Comparison of ENCODE assay signal across 8 mouse cellular contexts in genomic region chr3:134303492-134303808, GRCm38 (mm10).
A peak's percentile ranks its signal among the peaks of the same experiment; 100 is the strongest.
DNase-seq lines count a peak whose midpoint lies in the region; ATAC-seq and TF ChIP-seq lines count a peak whose summit lies in the region.

No protein-coding gene starts in this region.

- ATAC-seq in heart, postnatal 0 days (ENCODE audit: insufficient read depth, low read depth) = no peak
- peak; percentile 56 for ATAC-seq in midbrain, embryonic 15.5 days (replicated peaks)
- no peak for ATAC-seq in erythroblast, adult 5-6 weeks (replicated peaks; ENCODE audit: low FRiP score, poor library complexity, severe bottlenecking)

- peak overlapping the region; percentile 37; the same call in 1 of the 2 replicates for H3K9ac ChIP-seq in heart, postnatal 0 days (replicated peaks; ENCODE audit: low read depth, low read length)
- H3K9ac ChIP-seq in midbrain, embryonic 15.5 days = peak overlapping the region; percentile 40

- TF ChIP-seq EP300 in heart, postnatal 0 days (IDR thresholded peaks at IDR 0.05; ENCODE audit: low read depth) = no peak

- DNase-seq in heart, postnatal 0 days (ENCODE audit: low spot score) = no peak
- no peak for DNase-seq in heart, postnatal 36 days
- no peak for DNase-seq in embryonic facial prominence, embryonic 10.5 days (ENCODE audit: low spot score)
- no peak for DNase-seq in hindbrain, embryonic 10.5 days (ENCODE audit: low spot score)
- no peak for DNase-seq in thymus, postnatal 36 days
- no peak for DNase-seq in testis, postnatal 14 days (ENCODE audit: low spot score)

- H3K4me2 ChIP-seq in heart, postnatal 0 days (ENCODE audit: low read depth, low read length) = peak overlapping the region; percentile 60
- peak overlapping the region; percentile 58 for H3K4me2 ChIP-seq in midbrain, embryonic 15.5 days

- no peaks in the 10 kb centered on the region for H3K36me3 ChIP-seq in heart, postnatal 0 days (replicated peaks; ENCODE audit: control insufficient read depth, insufficient read depth, low read length)
- no peaks in the 10 kb centered on the region for H3K36me3 ChIP-seq in embryonic facial prominence, embryonic 10.5 days (replicated peaks)
- H3K36me3 ChIP-seq in hindbrain, embryonic 10.5 days = no peaks in the 10 kb centered on the region
- H3K36me3 ChIP-seq in midbrain, embryonic 15.5 days (replicated peaks) = no peaks in the 10 kb centered on the region

- no peaks in the 10 kb centered on the region for H3K4me1 ChIP-seq in heart, postnatal 0 days (ENCODE audit: control insufficient read depth, insufficient read depth)
- H3K4me1 ChIP-seq in embryonic facial prominence, embryonic 10.5 days = peaks cover 52% of the 10 kb centered on the region
- H3K4me1 ChIP-seq in hindbrain, embryonic 10.5 days (replicated peaks) = peaks cover 71% of the 10 kb centered on the region
- H3K4me1 ChIP-seq in midbrain, embryonic 15.5 days = peaks cover 49% of the 10 kb centered on the region

- no peaks in the 10 kb centered on the region for H3K27me3 ChIP-seq in heart, postnatal 0 days (ENCODE audit: control insufficient read depth, insufficient read depth, low read length)
- no peaks in the 10 kb centered on the region for H3K27me3 ChIP-seq in embryonic facial prominence, embryonic 10.5 days (replicated peaks; ENCODE audit: low read depth, poor library complexity, severe bottlenecking)
- no peaks in the 10 kb centered on the region for H3K27me3 ChIP-seq in hindbrain, embryonic 10.5 days (ENCODE audit: insufficient read depth, poor library complexity, severe bottlenecking)
- no peaks in the 10 kb centered on the region for H3K27me3 ChIP-seq in midbrain, embryonic 15.5 days (replicated peaks)

- intact Hi-C loops in heart, postnatal 36 days (cut with DNase I) = no loop called here

- peak overlapping the region; percentile 49 for H3K4me3 ChIP-seq in heart, postnatal 0 days (ENCODE audit: low read depth, low read length)
- H3K4me3 ChIP-seq in embryonic facial prominence, embryonic 10.5 days = peak overlapping the region; percentile 43
- peak overlapping the region; percentile 45 for H3K4me3 ChIP-seq in hindbrain, embryonic 10.5 days
- H3K4me3 ChIP-seq in midbrain, embryonic 15.5 days = peak overlapping the region; percentile 39

- no peak for TF ChIP-seq CTCF in heart, postnatal 0 days (IDR thresholded peaks at IDR 0.05; ENCODE audit: low read depth)

- no peaks in the 10 kb centered on the region for H3K9me3 ChIP-seq in heart, postnatal 0 days (replicated peaks; ENCODE audit: control insufficient read depth, low read length)
- H3K9me3 ChIP-seq in embryonic facial prominence, embryonic 10.5 days = no peaks in the 10 kb centered on the region
- no peaks in the 10 kb centered on the region for H3K9me3 ChIP-seq in hindbrain, embryonic 10.5 days
- H3K9me3 ChIP-seq in midbrain, embryonic 15.5 days = no peaks in the 10 kb centered on the region

- H3K27ac ChIP-seq in heart, postnatal 0 days (ENCODE audit: low read depth) = no peak overlapping the region
- H3K27ac ChIP-seq in embryonic facial prominence, embryonic 10.5 days (replicated peaks) = peak overlapping the region; percentile 49
- peak overlapping the region; percentile 85 for H3K27ac ChIP-seq in hindbrain, embryonic 10.5 days
- H3K27ac ChIP-seq in midbrain, embryonic 15.5 days = peak overlapping the region; percentile 84

- 30% methylated on average over 3 of the region's 3 CpGs for WGBS in heart, postnatal 0 days
- 46% methylated on average over 3 of the region's 3 CpGs for WGBS in embryonic facial prominence, embryonic 10.5 days
- WGBS in hindbrain, embryonic 10.5 days = 15% methylated on average over 3 of the region's 3 CpGs
- WGBS in midbrain, embryonic 15.5 days = 9% methylated on average over 3 of the region's 3 CpGs
